Mouse (Mus musculus): ENCODE data around the gene Lmf1.

Lmf1 gene

DNA sequence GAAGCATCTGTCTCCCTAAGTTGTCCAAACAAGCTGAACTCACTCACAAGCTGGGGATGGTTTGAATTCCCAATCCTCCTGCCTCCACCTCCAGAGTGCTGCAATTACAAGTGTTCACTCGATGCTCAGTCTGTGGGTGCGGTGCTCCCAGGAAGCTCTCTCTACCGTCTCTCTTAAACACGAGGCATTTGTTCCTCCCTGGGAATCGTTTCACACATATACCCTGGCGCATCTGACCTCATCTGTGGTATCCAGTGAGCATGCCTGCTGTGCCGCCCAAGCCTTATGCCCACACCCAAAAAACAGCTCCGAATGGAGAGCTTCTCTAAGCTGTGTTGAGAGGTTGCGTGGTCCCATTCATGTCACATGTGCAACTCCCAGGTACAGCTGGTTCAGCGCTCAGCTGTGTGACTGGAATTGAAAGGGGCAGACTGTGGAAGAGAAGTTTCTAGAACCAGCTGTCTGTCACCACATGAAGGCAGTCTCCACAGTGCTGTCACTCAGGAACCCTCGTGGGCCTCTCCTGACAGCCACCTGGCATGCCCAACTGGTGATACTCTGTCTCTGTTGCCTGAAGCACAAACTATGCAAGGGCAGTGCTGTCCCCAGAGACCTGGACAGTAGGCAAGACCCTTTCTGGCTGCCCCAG is 29.4 kb downstream of the Lmf1 start:
- no peak for DNase-seq (ENCODE audit: low spot score)

- no peak for DNase-seq (ENCODE audit: low spot score)
Measured at GRCm38 (mm10) chr17:25608821-25609505, 30.1 kb downstream of the Lmf1 start.

DNA sequence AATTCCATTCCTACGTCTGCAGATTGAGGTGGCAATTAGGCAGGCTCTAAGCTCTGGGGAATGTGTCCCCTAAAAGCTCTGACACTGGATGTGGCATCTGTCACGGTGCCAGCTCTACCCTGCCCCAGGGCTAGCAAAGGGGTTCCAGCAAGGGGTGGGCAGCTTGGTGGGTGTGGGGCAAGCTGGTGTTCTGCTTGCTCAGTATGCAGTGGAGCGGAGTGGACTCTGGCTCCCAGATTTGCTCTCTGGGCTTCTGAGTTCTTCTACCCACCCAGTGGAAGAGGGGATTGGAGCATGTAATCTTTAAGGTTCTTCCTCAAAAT is 30.6 kb downstream of the Lmf1 start:
- DNase-seq (ENCODE audit: low spot score) = no peak

GRCm38 (mm10) chr17:25610151-25610550 is 31.3 kb downstream of the Lmf1 start:
- DNase-seq (ENCODE audit: low spot score) = no peak

DNA sequence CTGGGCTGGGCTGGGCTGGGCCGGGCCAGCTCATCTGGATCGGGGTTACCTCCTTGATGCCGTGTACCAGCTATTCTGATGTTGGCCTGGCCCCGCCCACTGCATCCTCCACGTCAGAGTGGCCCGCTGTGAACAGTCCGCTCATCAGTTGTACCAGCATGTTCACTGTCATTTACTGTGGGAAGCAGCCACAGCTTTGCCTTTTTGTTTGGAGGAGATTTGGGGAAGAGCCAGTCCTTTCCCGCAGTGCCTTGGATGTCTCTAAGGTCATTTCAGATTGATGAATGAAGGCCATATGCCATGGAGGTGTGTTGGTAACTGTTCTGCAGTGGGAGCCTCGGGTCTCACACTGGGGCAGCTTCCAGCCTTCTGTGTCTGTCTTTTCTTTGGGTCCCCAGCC is 33.7 kb downstream of the Lmf1 start:
- no peak for DNase-seq (ENCODE audit: low spot score)

DNA sequence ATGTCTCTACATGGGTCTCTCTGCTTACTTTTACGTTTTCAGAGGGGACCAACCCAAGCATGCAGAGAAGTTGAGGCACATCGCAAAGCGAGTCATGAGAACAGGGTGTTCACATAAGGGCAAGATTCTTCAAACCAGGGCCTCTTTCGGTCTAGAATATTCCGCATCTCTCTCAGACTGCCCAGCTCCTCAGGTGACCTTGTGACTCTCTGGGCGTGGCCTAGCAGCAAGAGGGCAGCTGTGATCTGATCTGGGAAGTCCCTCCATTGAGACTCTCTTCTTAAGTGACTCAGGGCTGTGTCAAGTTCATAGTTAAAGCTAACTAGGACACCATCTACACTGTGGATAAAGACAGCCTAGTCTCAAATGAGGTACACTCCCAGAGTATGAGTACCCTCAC is 34.4 kb downstream of the Lmf1 start:
- DNase-seq (ENCODE audit: low spot score) = no peak

DNA sequence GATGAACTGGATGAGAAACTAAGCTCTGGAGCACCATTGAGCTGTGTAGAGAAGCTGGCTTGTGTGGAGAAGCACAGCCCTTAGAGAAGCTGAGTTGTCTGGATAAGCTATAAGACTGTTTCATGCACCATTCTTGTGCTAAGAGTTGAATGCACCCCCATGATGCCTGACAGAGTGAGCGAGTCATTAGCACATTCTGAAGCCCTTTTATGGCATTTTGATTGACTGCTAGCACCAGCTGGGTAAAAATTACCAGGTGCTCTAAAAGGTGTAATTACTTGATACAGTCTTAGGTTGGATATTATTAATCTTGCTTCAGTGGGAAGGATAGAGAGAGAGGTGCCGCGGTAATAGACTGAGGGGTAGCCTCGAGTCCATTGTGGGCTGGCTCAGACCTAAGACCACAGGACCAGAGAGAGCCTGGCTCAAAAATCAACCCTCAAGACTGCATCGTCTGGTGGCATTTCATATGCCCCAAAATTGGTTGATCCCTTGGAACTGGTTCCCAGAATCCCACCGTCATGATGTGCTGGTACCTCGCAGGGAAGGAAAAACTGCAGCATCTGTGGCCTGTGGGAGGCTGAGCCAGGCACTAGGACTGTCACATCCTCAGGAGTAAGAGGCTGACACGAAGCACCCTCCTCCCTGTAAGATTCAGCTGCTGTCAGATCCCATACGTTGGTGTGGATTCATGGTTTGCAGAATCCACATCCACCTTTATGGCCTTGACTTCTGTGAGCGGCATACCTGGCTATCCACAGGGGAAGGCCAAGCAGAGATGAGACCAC is 36.0 kb downstream of the Lmf1 start:
- no peak for DNase-seq (ENCODE audit: low spot score)

GRCm38 (mm10) chr17:25618508-25619056 is 39.7 kb downstream of the Lmf1 start:
- no peak for DNase-seq (ENCODE audit: low spot score)

DNA sequence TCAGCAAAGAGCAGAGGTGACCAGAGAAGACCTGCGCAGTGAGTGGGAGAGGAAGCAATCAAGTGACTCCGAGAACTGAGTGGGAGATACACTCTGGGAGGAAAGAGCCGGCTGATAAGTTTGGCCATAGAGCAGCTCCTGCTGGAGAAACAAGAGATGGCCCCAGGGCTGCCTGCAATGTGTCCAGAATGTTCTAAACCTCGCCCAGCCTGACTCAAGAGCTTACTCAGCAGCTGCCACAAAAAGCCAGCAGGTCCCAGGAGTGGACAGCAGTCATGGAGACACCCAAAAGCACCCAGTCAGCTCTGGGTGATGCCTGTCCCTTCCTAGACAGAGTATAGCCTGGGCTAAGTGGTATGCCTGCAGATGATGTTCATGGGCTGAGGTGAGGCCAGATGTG is 44.6 kb downstream of the Lmf1 start:
- no peak for DNase-seq (ENCODE audit: low spot score)

DNA sequence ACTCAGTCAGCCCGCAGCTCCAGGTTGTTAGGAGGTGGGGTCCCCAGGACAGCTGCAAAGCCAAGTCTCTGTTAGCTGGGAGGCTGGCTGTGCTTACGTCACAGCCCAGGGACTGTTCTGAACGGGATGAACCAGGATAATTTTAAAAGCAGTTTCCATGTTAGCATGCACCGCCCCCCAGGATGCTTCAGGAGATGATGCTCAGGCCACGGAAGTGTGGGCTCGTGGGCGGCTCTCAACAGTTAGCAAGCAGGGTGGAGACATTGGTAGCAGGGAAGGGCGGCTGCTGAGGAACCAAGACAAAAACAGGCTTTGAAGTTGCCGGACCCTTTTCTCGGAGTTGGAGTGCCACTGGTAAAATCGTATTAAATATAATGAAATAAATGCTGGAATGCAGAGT is 45.0 kb downstream of the Lmf1 start:
- DNase-seq (ENCODE audit: low spot score) = no peak

- no peak for DNase-seq (ENCODE audit: low spot score)
Measured at GRCm38 (mm10) chr17:25624446-25625119, 45.7 kb downstream of the Lmf1 start.

DNA sequence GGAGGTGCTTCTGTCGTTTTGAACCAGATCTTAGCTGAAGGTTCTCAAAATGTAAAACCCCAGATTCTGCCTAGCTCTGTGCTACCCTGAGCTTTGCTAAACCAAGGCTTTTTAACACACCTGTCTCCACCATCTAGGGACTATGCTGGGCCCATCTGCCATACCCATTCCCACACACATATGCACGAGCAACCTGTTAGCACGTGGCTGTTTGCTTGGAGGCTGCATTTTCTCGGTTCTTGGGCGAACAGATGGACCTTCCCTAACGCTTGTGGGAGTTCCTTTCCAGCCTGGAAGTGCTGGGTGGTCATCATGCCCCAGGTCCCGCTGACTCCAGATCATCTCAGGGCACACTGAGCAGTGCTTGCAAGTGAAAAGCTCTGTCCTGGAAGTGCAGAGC is 46.4 kb downstream of the Lmf1 start:
- no peak for DNase-seq (ENCODE audit: low spot score)

DNA sequence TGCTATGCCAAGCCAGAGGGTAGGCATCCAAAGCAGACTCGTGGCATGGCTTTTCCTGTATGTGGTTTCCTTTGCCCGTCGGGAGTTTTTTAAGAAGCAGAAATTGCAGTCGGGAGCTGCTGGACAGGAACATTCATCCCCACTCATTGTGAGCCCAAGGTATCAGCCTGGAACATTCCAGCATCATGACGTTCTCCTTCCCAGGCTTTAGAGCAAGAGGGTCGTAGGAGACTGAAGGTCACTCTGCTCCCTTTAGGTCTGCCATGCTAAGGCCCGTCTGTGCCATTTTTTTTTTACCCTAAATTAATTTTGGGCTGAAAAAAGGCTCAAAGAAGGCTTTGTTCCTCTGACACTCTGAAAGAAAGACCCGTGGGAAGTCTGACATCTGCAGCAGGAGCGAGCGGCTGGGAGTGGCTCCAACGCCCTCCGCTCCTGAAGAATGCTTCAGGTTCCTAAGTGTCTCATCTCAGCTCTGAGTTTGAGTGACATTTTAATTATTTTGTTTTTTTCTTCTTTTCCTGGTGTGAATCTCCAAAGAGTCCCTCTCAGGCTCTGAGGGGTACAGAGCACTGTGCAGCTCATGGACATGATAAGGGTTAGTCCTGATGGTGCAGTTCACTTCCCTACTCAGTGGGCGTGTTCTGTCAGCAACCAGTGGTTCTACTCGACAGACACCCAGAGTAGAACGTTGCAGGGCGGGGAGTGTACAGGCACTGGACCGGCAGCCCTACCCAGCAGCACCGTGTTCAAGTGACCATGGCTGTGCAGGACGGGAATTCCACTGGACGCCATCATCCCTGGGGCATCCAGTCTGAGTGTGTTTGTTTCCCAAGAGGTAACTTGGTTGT is 47.5 kb downstream of the Lmf1 start:
- DNase-seq (ENCODE audit: low spot score) = no peak

GRCm38 (mm10) chr17:25630313-25630712 is 51.4 kb downstream of the Lmf1 start:
- DNase-seq (ENCODE audit: low spot score) = no peak

- DNase-seq (ENCODE audit: low spot score) = no peak
Measured at GRCm38 (mm10) chr17:25634070-25634469, 55.2 kb downstream of the Lmf1 start.

- DNase-seq (ENCODE audit: low spot score) = no peak
Measured at GRCm38 (mm10) chr17:25635387-25635786, 56.5 kb downstream of the Lmf1 start.

DNA sequence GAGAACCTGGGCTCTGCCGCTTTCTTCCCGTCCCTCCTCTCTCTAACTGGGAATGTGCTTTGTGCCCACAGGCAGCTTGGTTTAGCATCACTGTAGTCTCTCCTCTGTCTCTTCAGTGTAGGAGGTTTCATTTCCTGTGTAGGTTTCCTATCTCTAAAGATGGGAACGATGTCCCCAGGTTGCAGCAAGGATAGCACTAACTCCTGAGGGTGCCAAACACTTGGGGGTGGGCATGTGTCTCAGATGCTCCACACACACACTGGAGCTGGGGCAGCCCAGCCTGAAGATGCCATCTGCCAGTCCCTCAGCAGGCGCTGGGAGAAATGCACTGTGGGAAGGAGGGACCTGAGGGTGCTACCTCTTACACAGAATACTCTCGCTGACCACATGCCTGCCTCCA is 56.9 kb downstream of the Lmf1 start:
- no peak for DNase-seq (ENCODE audit: low spot score)

DNA sequence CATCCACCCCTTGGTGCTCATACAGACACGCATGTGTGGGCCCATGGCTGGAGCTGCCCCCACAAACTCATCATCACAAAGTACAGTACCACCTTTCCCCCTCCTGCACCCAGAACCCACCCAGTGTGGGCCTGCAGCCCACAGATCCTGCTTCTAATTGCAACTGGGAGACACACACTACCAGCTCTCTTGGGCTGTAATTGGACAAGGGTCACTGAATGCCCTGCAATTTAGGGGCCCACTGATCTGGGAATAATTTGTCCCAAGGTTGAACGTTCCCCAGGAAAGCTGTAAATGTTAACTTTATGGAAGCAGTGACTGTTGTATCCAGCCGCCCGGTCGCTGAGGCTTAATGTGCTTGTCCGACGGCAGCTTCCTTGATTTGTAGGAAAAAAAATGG is 59.1 kb downstream of the Lmf1 start:
- no peak for DNase-seq (ENCODE audit: low spot score)

DNA sequence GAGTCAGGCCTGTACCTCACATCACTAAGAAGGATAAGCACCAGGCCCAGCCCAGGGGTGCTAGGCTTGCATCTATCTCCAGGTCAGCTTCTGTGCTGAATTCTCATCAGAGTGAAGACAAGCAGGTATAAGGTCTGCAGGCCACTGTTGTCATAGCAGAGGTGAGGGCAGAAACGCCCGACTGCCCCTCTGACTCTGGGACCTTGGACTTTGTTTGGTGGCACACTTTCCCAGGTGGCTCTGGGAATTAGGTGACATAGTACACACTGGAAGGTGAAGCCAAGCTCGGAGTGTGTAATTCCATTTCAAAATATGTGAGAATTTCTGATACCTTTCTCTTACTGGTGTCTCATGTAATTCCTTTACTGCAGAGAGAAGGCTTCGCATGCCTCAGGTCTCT is 59.6 kb downstream of the Lmf1 start:
- no peak for DNase-seq (ENCODE audit: low spot score)

DNA sequence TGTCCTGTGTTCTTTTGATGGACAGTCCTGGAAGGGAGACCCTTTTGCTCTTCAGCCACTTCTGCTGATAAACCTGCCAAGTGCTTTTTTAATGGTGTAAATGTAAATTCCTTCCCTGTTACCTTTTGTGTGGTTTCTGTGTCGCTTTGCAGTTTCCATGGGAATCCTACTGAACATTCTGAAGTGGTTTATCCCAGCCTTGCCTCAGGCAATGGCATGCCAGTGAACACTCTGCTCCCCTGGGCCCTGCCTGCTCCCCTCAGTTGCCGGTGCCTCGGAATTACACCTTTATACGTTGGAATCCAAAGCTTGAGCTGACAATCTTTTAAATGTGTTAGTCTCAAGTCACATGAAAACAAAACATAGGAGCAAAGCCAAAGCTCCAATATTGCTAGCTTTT is 62.1 kb downstream of the Lmf1 start:
- DNase-seq (ENCODE audit: low spot score) = no peak

- DNase-seq (ENCODE audit: low spot score) = no peak
Measured at GRCm38 (mm10) chr17:25642032-25642431, 63.1 kb downstream of the Lmf1 start.
